Mouse (Mus musculus) T-helper 2 cell (primary cell): ENCODE data around the gene Scn8a.

Experiments
- in situ Hi-C: fragments of 300-600 bp; cut with MboI, MseI; formaldehyde crosslinking; loops from one replicate; pipeline ENCODE4 v1.15.1; 2025; ENCODE audit warnings: high pct_unique_total_duplicates

The Scn8a gene

DNA sequence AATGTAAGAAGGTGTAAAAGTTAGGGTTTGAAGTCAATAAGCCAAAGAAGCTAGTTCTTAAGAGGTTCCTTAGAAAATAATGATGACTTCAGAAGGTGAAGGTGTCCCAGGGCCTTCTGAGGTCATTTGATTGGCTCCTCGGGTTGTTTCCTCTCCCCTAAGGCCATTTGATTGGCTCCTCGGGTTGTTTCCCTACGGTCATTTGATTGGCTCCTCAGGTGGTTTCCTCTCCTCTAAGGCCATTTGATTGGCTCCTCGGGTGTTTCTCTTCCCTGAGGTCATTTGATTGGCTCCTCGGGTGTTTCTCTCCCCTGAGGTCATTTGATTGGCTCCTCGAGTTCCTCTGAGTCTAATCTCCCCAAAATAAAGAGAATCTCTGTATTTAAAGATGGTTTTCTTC lies 141.7 kb downstream of the Scn8a start:
- in situ Hi-C loops = no loop called here

DNA sequence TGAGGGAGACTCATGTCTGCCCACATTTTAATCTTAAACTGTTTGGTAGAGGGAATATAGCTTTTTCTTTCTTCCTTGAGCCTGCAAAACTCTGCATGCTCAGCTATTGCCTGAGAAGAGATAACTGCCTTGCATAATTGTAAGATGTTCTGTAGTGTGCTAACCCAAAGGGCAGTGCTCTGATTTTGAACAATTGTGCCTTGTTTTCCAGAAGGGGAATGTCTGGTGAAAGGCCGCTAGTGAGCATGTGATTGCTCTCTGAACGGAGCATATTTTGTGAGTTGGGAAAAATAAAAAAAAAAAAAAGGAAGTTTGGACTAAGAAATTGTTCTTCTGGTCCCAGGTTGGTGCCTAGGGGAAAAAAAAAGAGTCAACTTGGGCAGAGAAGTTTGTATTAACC lies 159.3 kb downstream of the Scn8a start:
- in situ Hi-C loops = no loop called here

DNA sequence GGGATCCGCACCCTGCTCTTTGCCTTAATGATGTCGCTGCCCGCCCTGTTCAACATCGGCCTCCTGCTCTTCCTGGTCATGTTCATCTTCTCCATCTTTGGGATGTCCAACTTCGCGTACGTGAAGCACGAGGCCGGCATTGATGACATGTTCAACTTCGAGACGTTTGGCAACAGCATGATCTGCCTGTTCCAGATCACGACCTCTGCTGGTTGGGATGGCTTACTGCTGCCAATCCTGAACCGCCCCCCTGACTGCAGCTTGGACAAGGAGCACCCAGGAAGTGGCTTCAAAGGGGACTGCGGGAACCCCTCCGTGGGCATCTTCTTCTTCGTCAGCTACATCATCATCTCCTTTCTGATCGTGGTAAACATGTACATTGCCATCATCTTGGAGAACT lies 170.0 kb downstream of the Scn8a start:
- in situ Hi-C loops = no loop called here

DNA sequence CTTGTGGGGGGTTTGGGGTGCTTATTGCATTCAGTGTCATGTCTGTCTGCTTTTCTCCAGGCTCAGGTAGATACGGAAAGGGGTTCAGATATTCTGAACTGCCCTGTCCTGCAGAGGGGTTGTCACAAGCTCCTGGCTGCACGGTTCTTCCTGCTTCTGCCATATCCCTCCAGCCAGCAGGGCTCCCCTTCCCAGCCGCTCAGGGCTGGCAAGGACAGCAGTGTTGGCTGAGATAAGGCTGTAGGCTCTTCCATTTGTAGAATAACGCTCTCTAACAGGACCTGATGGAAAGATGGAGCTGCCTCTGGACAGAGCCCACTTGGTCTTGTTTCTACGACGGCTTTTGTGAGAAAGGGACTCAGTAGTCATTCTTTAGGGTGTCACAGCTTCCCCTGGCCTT lies 172.3 kb downstream of the Scn8a start:
- in situ Hi-C loops = no loop called here

DNA sequence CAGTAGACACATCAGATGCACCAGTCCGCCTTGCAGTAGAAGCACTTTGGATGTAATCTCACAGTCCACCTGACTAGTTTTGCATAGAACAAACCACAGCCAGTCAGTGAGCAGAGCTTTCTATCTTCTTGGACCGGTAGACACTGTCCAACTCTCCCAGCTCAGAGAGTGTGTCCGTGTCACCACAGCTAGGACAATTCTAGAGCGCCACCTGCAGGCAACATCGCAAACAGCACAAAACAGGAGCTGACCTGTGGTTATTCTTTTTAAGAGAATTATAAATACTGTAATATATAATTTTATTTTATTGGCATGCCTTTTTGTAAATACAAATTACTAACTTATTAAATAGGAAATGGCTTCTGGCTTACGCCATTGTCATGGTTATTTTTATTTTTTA lies 173.0 kb downstream of the Scn8a start:
- in situ Hi-C loops = no loop called here

DNA sequence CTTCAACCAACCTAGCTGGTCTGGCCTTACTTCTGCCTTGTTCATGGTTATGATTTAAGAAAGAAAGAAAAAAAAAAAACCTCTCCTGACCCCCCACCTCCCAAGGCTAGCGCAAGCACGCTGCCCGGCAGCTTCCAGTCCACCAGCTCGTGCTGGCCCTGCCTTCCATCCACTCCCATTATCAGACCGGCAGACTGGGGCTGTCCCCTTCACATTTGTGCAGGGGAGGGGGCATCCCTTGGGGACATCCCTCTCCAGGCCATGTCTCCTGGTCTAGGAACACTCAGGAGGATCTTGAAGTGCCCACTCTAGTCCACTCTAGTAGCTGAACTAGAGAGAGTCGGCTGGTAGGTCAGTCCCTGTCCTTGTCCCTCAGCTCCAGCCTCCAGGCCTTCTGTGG lies 174.9 kb downstream of the Scn8a start:
- in situ Hi-C loops = no loop called here

DNA sequence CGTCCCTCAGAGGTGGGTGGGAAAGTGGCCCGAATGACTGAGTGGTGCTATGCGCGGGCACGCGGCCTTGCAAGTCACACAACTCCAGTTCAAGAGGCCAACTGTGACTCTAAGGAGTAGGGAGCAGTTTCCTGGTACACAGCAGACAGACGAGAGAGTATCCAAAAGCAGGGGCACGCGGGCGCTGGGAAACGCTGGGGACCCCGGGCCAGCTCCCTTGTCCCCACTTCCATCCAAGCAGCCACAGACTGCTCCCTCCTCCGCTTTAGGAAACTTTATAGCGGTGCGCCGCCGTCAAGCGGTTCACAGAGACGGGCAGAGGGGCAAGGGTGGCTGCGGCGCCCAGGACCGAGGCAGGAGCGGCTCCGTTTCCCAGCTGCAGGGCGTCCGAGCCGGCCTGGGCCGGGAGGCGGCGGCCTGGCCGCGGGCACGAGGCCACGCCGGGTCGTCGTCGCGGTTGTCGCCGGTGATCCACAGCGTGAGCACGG lies 176.4 kb downstream of the Scn8a start:
- in situ Hi-C loops = no loop called here

DNA sequence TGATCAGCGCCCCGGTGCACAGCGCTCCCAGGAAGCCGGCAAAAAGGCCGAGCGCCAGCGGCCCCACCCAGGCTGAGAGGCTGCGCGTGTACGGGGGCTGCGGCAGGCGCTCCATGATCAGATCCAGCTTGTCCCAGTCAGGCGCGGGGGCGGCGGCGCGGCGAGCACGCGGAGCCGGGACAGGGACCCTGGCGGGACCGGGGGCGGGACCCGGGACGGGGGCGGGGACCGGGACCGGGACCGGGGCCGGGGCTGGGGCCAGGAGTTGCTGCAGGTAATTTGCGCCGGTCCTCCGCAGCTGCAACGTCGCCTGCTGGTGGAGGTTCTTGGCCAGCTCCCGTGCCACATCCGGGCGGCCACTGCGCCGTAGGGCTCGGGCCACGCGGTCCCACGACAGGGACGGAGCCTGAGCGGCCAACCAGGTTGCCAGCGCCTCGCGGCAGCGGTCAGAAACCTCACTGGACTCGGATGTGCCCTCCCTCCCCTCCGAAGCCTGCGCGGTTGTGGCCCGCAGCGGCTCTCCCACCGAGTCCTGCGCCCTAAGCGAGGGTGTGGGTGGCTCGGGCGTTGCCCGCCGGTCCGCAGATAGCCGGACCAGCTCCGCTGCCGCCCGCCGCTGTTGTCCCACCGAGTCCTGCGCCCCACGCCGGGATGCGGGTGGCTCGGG lies 177.0 kb downstream of the Scn8a start:
- in situ Hi-C loops = no loop called here

DNA sequence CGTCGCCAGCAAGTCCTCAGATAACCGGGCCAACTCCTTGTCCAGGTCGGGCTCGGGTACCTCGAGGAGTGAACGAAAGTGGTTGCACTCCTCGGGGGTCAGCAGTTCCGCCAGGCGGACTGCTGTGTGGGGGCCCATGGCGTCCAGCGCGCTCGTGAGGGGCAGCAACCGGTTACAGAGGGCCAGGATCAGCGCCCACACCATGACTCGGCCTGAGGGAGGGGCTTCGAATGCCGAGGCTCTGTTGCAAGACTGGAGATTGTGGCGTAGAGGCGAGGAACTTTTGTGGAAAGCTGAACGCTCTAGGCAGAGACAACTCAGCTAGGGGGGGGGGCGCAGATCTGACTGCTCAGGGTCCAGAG lies 177.5 kb downstream of the Scn8a start, which contains the start of gene Gm47841:
Gene Gm47841, minus strand, starts transcription at position 204 of the 362 bp plus-strand sequence.
- in situ Hi-C loops = no loop called here

DNA sequence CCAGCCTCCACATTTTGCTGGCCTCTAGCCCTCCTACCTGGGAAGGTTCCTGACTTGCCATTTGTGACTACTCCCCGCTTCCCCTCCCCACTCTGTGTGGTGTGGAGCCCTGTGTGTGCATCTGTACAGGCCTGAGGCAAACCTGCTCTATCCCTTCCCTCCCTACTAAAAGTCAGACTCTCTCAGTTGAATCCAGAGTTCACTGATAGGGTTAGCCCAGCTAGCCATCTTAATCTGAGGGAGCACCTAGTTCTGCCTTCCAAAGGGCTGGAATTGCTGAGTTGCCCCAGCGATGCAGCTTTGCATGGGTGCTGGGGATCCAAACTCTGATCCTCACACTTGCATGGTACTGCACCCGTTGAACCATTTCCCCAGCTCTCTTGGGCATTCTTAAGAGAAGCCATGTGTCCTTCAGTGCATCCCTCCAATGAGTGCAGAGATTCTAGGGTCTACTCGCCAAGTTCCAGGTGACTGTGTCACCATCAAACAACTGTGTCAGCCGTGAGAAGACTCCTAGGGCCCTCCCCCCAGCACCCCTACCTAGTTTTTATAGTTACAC lies 178.8 kb downstream of the Scn8a start:
- in situ Hi-C loops = no loop called here

DNA sequence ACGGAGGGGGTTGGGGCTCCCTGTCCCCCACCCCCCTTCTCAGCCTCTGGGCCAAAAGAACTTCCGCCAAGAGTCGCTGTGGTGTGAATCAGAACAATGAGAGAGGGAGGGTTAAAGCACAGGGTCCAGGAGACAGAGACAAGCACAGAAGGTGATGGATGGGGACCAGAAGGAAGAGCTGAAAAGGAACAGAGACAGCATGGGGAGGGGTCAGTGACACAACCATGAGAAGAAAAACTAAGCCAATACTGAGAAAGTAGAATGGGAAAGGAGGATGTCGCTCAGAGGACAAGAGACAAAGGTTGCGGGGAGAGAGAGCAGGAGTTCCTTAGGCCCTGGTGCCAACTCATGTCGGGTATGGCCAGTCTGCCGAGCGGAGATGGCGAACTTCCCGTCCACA lies 182.2 kb downstream of the Scn8a start:
- in situ Hi-C loops = no loop called here

DNA sequence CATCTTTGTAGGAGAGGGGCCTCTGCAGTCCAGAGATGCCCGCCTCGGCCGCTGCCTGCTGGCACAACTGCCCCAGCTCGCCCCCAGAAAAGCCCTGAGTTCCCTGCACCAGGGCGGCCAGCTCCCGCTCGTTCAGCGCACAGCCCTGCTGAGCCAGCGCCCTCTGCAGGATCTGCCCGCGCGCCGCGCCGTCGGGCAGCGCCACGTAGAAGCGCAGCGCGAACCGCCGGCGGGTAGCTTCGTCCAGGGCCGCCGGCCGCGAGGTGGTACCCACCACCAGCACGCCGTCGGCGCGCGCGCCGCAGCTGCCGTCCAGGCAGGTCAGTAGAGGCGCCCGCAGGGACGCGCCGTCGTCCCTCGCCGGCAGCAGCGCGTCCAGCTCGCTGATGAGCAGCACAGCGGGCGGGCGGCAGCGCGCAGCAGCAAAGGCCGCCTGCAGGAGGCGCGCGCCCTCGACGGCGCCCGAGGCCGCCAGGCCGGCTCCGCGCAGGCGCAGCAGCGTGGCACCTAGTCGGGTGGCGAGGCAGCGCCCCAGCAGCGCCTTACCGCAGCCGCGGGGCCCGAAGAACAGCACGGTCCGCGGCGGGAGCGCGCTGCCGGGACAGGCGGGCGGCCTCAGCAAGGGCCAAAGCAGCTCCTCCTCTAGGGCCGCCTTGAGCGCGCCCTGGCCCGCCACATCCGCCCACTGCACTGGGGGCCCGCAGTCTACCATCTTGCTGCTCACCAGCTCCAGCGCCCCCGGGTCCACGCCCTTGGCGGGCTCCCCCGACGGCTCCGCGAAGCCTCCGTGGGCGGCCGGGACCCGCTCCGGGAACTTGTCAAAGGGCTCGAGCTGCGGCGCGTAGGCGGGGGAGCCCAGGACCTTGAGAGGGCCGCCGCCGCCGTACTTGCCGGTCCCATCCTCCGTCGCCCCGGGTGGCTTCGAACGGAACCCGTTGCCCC lies 183.2 kb downstream of the Scn8a start:
- in situ Hi-C loops = no loop called here

DNA sequence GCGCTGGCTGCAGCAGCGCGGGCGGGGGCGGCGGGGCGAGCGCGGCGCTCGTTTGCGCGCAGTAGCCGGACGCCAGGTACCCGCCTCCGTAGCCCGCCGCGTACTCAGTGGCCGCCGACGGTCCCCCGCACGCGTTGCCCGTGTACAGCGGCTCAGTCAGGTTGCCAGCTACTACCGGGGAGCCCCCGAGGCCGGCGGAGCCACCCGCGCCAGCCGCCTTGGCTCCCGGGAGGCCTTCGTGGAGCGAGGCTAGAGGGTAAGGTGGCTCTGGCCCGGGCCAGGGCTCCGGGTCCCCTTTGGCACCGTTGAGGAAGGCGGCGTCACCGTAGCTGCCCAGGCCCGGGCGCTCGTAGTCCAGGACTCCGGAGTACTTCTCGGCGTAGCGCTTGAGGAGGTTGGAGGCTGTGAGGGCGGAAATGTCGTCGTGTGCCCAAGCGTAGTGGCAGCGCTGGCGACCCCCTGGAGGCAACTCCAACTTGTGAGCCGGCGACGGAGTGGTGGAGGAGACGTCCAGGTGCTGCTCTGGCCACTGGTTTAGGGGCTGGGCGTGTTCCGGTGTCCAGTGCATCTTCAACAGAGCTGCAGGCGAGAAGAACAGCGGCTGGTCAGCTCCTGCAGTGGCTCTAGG lies 184.3 kb downstream of the Scn8a start:
- in situ Hi-C loops = no loop called here

DNA sequence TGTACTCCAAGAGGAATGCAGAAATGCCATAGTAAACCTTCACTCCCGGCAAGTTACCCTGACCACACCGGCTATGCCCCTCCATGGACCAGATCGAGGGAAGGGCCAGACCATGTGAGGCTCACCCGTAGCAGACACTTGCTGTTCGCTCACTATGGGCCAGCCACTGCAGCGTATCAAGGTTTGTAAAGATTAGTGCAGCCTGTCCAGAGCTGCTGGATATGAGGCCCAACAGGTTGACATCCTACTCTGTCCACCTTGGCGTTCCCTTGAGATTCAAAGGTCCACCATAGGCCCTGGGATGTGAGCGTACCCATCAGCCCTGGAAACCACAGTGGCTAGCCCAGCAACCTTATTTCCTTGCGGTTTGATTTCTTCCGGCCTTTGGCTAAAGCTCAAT lies 184.9 kb downstream of the Scn8a start:
- in situ Hi-C loops = no loop called here

DNA sequence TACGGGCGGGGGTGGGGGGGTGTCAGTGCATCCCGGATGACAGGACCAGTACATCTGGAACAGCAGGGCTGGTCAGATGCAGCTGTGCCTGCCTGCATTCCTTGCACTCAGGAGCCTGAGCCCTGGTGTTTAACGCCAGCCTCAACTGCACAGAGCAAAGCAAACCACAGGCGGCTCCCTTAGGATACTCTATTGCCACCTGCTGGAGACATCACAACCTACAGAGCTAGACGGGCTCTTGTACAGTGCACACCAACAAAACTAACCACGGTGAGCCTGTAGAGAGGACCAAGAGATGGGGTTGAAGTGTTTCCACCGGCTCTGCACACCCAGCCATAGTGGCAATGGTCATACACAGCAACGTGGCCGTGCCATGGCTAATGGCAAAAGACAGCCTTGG lies 186.6 kb downstream of the Scn8a start:
- in situ Hi-C loops = no loop called here

DNA sequence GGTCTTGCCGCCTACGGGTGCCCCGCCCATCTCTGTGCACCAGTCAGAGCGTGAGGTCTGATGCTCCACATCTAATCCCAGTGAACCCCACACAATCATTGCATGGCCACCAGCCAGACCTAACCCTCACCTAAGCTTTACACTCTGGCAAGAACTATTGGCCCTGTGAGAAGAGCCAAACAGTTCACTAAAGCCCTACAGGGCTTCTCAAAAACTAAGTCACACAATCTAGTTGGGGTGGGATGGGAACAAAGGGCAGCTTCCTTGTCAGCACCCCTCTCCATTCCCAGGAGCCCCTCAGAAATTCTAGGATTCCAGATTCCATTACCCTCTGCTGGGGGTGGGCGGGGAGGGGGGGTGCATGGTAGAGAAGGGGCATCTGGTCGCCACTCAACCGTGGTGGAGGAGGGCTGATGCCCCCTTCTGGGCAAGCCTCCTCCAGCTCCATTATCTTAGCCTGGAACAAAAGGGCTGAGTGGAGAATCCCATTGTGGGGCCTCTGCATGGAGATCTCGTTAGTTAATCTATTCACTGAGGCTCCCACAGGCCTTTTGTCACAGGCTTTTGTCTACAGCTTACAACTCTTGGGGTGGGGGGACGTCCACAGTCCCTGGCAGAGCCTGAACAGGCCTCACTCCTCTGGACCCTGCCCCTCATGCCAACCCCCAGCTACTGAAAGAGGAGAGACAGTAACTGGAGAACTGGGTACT lies 190.1 kb downstream of the Scn8a start:
- in situ Hi-C loops = no loop called here

DNA sequence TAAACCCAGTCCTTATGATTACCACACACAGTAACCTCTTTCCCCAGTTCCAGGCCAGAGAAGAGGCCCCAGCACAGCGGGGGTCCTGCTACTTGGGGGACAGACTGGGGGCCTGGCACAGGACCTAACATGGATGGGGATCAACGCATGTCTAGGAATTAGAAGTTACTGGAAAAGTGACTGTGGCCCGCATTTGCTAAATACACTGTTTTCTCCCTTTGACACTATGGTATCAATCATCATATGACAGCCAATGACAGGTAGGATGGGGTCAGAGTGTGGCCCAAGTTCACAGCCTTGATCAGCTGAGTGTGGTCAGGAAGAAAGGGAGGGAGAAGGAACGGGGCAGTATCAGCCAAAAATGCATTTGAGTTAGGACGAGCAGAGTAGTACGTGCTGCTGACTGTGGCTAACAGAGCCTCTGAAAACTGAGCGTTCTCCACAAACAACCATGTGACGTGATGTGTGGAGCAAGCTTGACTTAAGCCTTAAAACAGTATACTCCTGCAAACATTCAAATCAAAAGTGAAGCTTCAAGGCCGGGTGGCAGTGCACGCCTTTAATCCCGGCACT lies 190.7 kb downstream of the Scn8a start:
- in situ Hi-C loops = no loop called here

DNA sequence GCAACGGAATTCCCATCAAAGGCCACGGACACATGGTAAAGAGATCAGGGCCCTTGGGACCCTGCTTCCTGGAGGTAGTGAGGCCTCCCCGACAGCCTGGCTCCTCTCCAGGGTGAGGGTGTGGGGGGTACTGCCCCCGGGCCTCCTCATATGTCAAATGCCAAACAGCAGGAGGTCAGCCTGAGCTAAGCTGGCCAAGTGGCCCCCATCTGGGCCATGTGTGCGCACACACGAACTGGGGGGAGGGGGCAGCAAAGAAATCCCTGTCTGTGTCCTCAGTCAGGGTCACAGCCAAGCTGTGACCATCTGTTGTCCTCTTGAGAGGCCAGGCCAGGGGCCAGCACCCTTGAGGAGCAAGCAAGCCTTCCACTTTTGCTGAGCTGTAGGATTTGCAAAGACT lies 195.4 kb downstream of the Scn8a start:
- in situ Hi-C loops = no loop called here

DNA sequence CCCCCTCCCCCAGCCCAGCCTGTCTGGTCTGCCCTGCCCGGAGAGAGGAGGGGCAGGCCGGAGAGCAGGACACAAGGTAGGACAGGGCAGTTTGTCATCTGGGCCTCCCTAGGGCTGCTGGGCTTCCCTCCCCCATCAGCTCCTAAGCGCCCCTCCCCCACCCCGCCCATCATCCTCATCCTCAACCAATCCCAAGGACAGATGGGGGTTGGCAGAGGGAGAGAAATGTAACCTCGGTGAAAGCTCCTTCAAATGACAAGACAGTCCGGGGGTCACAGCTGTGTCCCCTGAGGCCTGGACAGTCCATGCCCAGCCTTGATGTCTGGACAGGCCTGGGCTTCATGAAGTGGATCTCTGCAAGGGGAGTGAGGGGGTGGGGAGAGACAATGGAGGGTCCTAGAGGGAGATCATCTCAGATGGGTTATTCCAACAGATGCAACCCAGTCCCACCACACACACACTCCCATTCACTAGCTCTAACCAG lies 196.7 kb downstream of the Scn8a start:
- in situ Hi-C loops = no loop called here

DNA sequence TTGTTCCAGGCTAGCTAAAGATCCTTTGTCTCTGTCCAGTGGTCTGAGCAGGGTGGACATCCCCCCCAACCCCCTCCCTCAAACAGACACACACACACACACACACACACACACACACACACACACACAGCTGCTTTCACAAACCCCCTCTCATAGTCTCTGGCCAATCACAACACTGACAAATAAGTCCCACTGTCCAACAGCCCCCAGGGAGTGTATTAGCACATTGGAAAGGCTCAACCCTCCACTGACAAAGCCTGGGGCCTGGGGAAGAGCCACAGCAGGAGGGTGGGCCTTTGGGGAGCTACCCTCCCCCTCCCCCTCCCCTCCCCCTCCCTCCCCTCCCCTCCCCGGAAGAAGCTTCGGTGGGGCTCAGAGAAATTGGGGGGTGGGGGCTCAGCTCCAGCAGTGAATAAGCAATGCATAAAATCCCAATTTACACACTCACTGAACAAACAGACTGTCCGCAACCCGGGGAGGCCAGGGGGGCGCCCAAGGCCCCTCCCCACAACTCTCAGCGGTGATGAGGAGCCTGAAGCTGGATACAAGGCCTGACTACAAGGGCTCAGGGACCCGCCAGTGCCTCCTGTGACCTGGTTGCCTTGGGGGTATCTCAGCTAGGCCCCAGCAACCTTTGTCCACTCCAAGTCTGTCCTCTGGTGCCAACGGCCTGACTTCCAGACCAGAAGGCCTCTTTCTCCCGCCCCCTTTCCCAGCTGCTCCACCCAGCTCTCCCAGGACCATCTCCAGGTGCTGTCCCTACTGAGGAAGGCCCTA lies 197.4 kb downstream of the Scn8a start:
- in situ Hi-C loops = no loop called here
